Mouse (Mus musculus) ES-E14 (cell line): ENCODE measurements around the gene Spef1.

Source experiments
- CHD2 ChIP-seq: IDR thresholded peaks from 2 replicates; pipeline ENCODE4 v1.6.1; 2014; ENCODE audit warnings: mild to moderate bottlenecking, low read depth, low read length, inconsistent platforms
- HCFC1 ChIP-seq: IDR thresholded peaks from 2 replicates; pipeline ENCODE4 v1.6.1; 2012; ENCODE audit warnings: low read length, inconsistent platforms, borderline replicate concordance; ENCODE audit not compliant: insufficient read depth
- MAFK ChIP-seq: IDR thresholded peaks from 2 replicates; pipeline ENCODE4 v1.6.1; 2014; ENCODE audit warnings: mild to moderate bottlenecking, low read depth, low read length, inconsistent platforms; ENCODE audit not compliant: insufficient read depth
- ZC3H11A ChIP-seq: IDR thresholded peaks from 2 replicates; pipeline ENCODE4 v1.6.1; 2012; ENCODE audit warnings: low read depth, mild to moderate bottlenecking, inconsistent platforms, low read length, borderline replicate concordance
- ZNF384 ChIP-seq: IDR thresholded peaks from 2 replicates; pipeline ENCODE4 v1.6.1; 2012; ENCODE audit warnings: low read depth, low read length, inconsistent platforms

DNA sequence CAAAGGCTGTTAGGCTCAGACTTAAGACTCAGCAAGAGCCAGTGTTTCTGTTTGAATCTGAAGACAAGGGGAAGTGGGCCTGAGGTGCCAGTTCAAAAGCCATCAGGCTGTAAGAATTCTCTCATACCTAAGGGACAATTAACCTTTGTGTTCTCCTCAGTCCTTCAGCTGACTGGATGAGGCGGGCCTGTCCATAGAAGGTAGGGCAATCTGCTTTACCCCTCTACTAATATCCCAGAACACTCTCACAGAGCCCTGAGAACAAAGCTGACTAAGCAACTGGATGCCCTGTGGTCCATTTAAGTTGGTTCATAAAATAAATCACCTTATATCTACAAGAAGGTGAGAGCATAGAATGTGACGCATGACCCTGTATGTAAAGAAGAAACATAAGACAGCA lies 20.9 kb downstream of the Spef1 start:
- TF ChIP-seq MAFK, result no peak
- no peak for TF ChIP-seq HCFC1
- TF ChIP-seq ZC3H11A, result no peak
- TF ChIP-seq ZNF384, result no peak
- no peak for TF ChIP-seq CHD2
